In the genomic region with DNA sequence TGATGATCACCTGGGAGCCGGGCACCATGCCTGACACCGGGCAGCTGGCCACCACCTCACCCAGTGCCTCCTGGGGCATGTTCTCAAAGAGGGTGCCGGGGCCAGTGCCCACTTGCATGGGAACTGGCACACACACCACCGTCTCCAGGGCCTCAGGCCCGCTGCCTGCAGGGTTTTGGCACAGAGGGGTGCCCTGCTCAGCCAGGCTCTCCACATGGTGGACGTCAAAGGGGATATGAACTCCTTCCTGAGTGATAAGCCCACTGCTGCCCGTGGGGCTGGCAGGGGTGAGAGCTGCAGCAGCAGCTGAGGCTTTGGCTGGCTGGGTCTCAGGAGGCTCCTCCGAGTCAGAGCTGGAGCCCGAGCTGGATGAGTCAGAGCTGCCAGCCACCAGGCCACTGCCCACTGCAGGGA, we compare ENCODE assay signal across 16 mouse cellular contexts. TPM values are rescaled to one million over a fixed set of nuclear protein-coding genes. Genes with fewer than 3 reads are reported as not detected.
DNase-seq lines count a peak whose midpoint lies in the region; ATAC-seq and TF ChIP-seq lines count a peak whose summit lies in the region.
"Had no signal": no experiment of that assay in that cellular context is flagged by ENCODE, and none has a peak within 500 bp of the region (broad histone marks: within the 10 kb centered on the region; RNA-seq: fewer than 3 reads in every experiment).

No protein-coding gene starts in this region.

- no peak for DNase-seq in hindbrain, embryonic 10.5 days (ENCODE audit: low spot score)
- DNase-seq in NIH3T3 (ENCODE audit: low read depth), result peak; percentile 67
- peak; percentile 78 to 80 for DNase-seq in cerebellum, adult 2 months
- DNase-seq in heart, postnatal 36 days, result peak; percentile 41 to 60
- DNase-seq in neural tube, embryonic 10.5 days (ENCODE audit: extremely low spot score, low spot score), result no peak
- DNase-seq in yolk sac, embryonic 10.5 days (ENCODE audit: low spot score), result no peak
- DNase-seq: lung, postnatal 4 days; retina, postnatal 1 day had no signal

- 0 out of 2 replicates have a peak, but pooled peaks have one; percentile 4 for ATAC-seq in hindbrain, embryonic 15.5 days (ENCODE audit: low FRiP score, low read depth)
- ATAC-seq: forebrain, embryonic 14.5 days had no signal

- intact Hi-C loops in heart, postnatal 36 days (cut with DNase I), result loop anchor here (5.0 kb wide), 1 partner anchor 81 kb away; no protein-coding TSS in a partner anchor

- no peak overlapping the region for H3K4me3 ChIP-seq in hindbrain, embryonic 15.5 days
- no peak overlapping the region for H3K4me3 ChIP-seq in hindbrain, embryonic 10.5 days
- H3K4me3 ChIP-seq in cerebellum, adult 2 months (replicated peaks; ENCODE audit: insufficient read depth, low read depth, low read length), result no peak overlapping the region

- H3K36me3 ChIP-seq in hindbrain, embryonic 15.5 days, result peaks cover 39% of the 10 kb centered on the region
- H3K36me3 ChIP-seq in hindbrain, embryonic 10.5 days, result peaks cover 61% of the 10 kb centered on the region

- H3K27me3 ChIP-seq in hindbrain, embryonic 15.5 days, result no peaks in the 10 kb centered on the region
- H3K27me3 ChIP-seq in hindbrain, embryonic 10.5 days (ENCODE audit: insufficient read depth, poor library complexity, severe bottlenecking), result peaks cover 27% of the 10 kb centered on the region
- no peaks in the 10 kb centered on the region for H3K27me3 ChIP-seq in cerebellum, adult 2 months (ENCODE audit: control insufficient read depth, insufficient read depth, low read length)

- no peaks in the 10 kb centered on the region for H3K9me3 ChIP-seq in hindbrain, embryonic 15.5 days
- no peaks in the 10 kb centered on the region for H3K9me3 ChIP-seq in hindbrain, embryonic 10.5 days
- H3K9me3 ChIP-seq: G1E had no signal

- no peak for TF ChIP-seq CTCF in cerebellum, adult 2 months (IDR thresholded peaks at IDR 0.05; ENCODE audit: borderline replicate concordance, insufficient read depth, low read depth, low read length)

- peaks cover 13% of the 10 kb centered on the region for H3K4me1 ChIP-seq in hindbrain, embryonic 15.5 days (replicated peaks)
- peaks cover 16% of the 10 kb centered on the region for H3K4me1 ChIP-seq in hindbrain, embryonic 10.5 days (replicated peaks)
- H3K4me1 ChIP-seq in cerebellum, adult 2 months (ENCODE audit: control insufficient read depth, insufficient read depth, low read length), result peaks cover 53% of the 10 kb centered on the region

- no peak overlapping the region for H3K9ac ChIP-seq in hindbrain, embryonic 15.5 days

- TF ChIP-seq POLR2A in cerebellum, adult 2 months (IDR thresholded peaks at IDR 0.05; ENCODE audit: borderline replicate concordance, insufficient read depth, low read length), result no peak

- H3K4me2 ChIP-seq in hindbrain, embryonic 15.5 days, result no peak overlapping the region

- H3K27ac ChIP-seq in hindbrain, embryonic 15.5 days (replicated peaks), result no peak overlapping the region
- no peak overlapping the region for H3K27ac ChIP-seq in hindbrain, embryonic 10.5 days
- peak overlapping the region; percentile 71 for H3K27ac ChIP-seq in cerebellum, adult 2 months (ENCODE audit: insufficient read depth, low read length)
- H3K27ac ChIP-seq: stomach, postnatal 0 days had no signal

- 81% methylated on average over 9 of the region's 9 CpGs for WGBS in hindbrain, embryonic 15.5 days
- 91% methylated on average over 9 of the region's 9 CpGs for WGBS in hindbrain, embryonic 10.5 days
- 10% methylated on average over 9 of the region's 9 CpGs for WGBS in cerebellum, adult 2 months

RNA-seq across cellular contexts. Expression of gene Elavl3, which starts 6.2 kb away (rescaled TPM):
- polyA plus RNA-seq in hindbrain, embryonic 15.5 days (2015; fragmentation: Nextera tagmentation; extraction: Ambion mirVana), result 97.4 and 104 TPM in 2 replicates
- polyA plus RNA-seq in hindbrain, embryonic 10.5 days (2016; fragmentation: Nextera tagmentation; extraction: Ambion mirVana), result 22.7 and 57.1 TPM in 2 replicates
- polyA plus RNA-seq in cerebellum, adult 2 months (2012; rRNA removed), result 165 and 169 TPM in 2 replicates
- under 1 TPM; 0.05 to 0.11 TPM for total RNA-seq in heart, postnatal 36 days (2021)
- total RNA-seq: liver, adult 2 months had no signal
- polyA plus RNA-seq: liver, adult 2 months had no signal

RNA-seq across cellular contexts. Expression of gene Gm49318, which starts 13.0 kb away (rescaled TPM):
- not detected in 2 replicates for polyA plus RNA-seq in hindbrain, embryonic 15.5 days (2015; fragmentation: Nextera tagmentation; extraction: Ambion mirVana)
- polyA plus RNA-seq in hindbrain, embryonic 10.5 days (2016; fragmentation: Nextera tagmentation; extraction: Ambion mirVana), result not detected in 2 replicates
- polyA plus RNA-seq in cerebellum, adult 2 months (2012; rRNA removed), result not detected in 2 replicates
- total RNA-seq in heart, postnatal 36 days (2021), result not detected
- total RNA-seq: G1E; liver, adult 2 months had no signal
- polyA plus RNA-seq: embryonic facial prominence, embryonic 11.5 days; forebrain, embryonic 14.5 days; G1E; heart, embryonic 16.5 days; kidney, embryonic 16.5 days; liver, adult 2 months; stomach, postnatal 0 days had no signal

RNA-seq across cellular contexts. Expression of gene Zfp653, which starts 13.2 kb away (rescaled TPM):
- polyA plus RNA-seq in hindbrain, embryonic 15.5 days (2015; fragmentation: Nextera tagmentation; extraction: Ambion mirVana), result 17.3 and 19.6 TPM in 2 replicates
- polyA plus RNA-seq in hindbrain, embryonic 10.5 days (2016; fragmentation: Nextera tagmentation; extraction: Ambion mirVana), result 11.1 and 15.4 TPM in 2 replicates
- 45.4 and 48.3 TPM in 2 replicates for polyA plus RNA-seq in cerebellum, adult 2 months (2012; rRNA removed)
- total RNA-seq in heart, postnatal 36 days (2021), result 1 to 10 TPM; 4.4 to 5.2 TPM

RNA-seq across cellular contexts. Expression of gene Ecsit, which starts 27.2 kb away (rescaled TPM):
- 56.0 and 63.5 TPM in 2 replicates for polyA plus RNA-seq in hindbrain, embryonic 15.5 days (2015; fragmentation: Nextera tagmentation; extraction: Ambion mirVana)
- polyA plus RNA-seq in hindbrain, embryonic 10.5 days (2016; fragmentation: Nextera tagmentation; extraction: Ambion mirVana), result 42.6 and 45.5 TPM in 2 replicates
- 85.2 and 90.2 TPM in 2 replicates for polyA plus RNA-seq in cerebellum, adult 2 months (2012; rRNA removed)
- 100 to 1,000 TPM; 103 to 106 TPM for total RNA-seq in heart, postnatal 36 days (2021)

RNA-seq across cellular contexts. Expression of gene Cnn1, which starts 41.0 kb away (rescaled TPM):
- 1.6 and 2.3 TPM in 2 replicates for polyA plus RNA-seq in hindbrain, embryonic 15.5 days (2015; fragmentation: Nextera tagmentation; extraction: Ambion mirVana)
- 2.4 TPM in 2 replicates for polyA plus RNA-seq in hindbrain, embryonic 10.5 days (2016; fragmentation: Nextera tagmentation; extraction: Ambion mirVana)
- 1.6 and 1.8 TPM in 2 replicates for polyA plus RNA-seq in cerebellum, adult 2 months (2012; rRNA removed)
- total RNA-seq in heart, postnatal 36 days (2021), result 1 to 10 TPM; 7.3 to 8.8 TPM
- polyA plus RNA-seq: G1E had no signal

Comparison
In these comparisons a context has a peak if more than half of its experiments do, and no peak if none do; other contexts are left out.
1. DNase-seq: peak in NIH3T3 (single experiment), cerebellum, adult 2 months (2 of 2) and heart, postnatal 36 days (2 of 2); none in hindbrain, embryonic 10.5 days (single experiment), neural tube, embryonic 10.5 days (single experiment) and yolk sac, embryonic 10.5 days (single experiment).